Mouse (Mus musculus): ENCODE measurements at regions not wholly inside any gene's neighbourhood (a gene's known extent, or its start where the extent isn't known, plus 50 kb on each side); places are given as distances from the start of the nearest gene placed in this dataset.
"Not testable (repeated sequence)": the region's sequence is repeated elsewhere in the genome, so short reads cannot be mapped to it uniquely, and the experiment has no call there.

- DNase-seq (ENCODE audit: low spot score): peak; percentile 14
These were observed 131.5 kb upstream of the Kiz start for GRCm38 (mm10) chr2:146724142-146724679.

- peak; percentile 30 for DNase-seq (ENCODE audit: low spot score)
These were observed 130.6 kb upstream of the Kiz start for GRCm38 (mm10) chr2:146724924-146725555.

- DNase-seq (ENCODE audit: low spot score): no peak
These were observed 127.0 kb upstream of the Kiz start for GRCm38 (mm10) chr2:146728693-146729092.

- no peak for DNase-seq (ENCODE audit: low spot score)
These were observed 124.6 kb upstream of the Kiz start for GRCm38 (mm10) chr2:146731081-146731480.

GRCm38 (mm10) chr2:146732891-146733290 is 122.8 kb upstream of the Kiz start:
- DNase-seq (ENCODE audit: low spot score): not testable (repeated sequence)

- DNase-seq (ENCODE audit: low spot score): no peak
These were observed 111.3 kb upstream of the Kiz start for GRCm38 (mm10) chr2:146744396-146744795.

- no peak for DNase-seq (ENCODE audit: low spot score)
These were observed 110.5 kb upstream of the Kiz start for GRCm38 (mm10) chr2:146745012-146745682.

- DNase-seq (ENCODE audit: low spot score): no peak
These were observed 110.0 kb upstream of the Kiz start for GRCm38 (mm10) chr2:146745683-146746047.

GRCm38 (mm10) chr2:146753988-146754387 is 101.7 kb upstream of the Kiz start:
- no peak for DNase-seq (ENCODE audit: low spot score)

GRCm38 (mm10) chr2:146763522-146764144 is 92.0 kb upstream of the Kiz start:
- no peak for DNase-seq (ENCODE audit: low spot score)

GRCm38 (mm10) chr2:146764313-146765255 is 91.1 kb upstream of the Kiz start:
- no peak for DNase-seq (ENCODE audit: low spot score)

GRCm38 (mm10) chr2:146774876-146775275 is 80.8 kb upstream of the Kiz start:
- DNase-seq (ENCODE audit: low spot score): no peak

GRCm38 (mm10) chr2:146787132-146787810 is 68.4 kb upstream of the Kiz start:
- DNase-seq (ENCODE audit: low spot score): peak; percentile 64

GRCm38 (mm10) chr2:146787811-146788455 is 67.7 kb upstream of the Kiz start:
- no peak for DNase-seq (ENCODE audit: low spot score)

- DNase-seq (ENCODE audit: low spot score): peak; percentile 3
These were observed 62.7 kb upstream of the Kiz start for GRCm38 (mm10) chr2:146792844-146793420.

- DNase-seq (ENCODE audit: low spot score): no peak
These were observed 52.7 kb upstream of the Kiz start for GRCm38 (mm10) chr2:146802973-146803372.
